Mouse (Mus musculus) ES-E14 (cell line): Measurements from ENCODE around the gene Kctd18.

ENCODE experiments used
- CHD2 ChIP-seq: IDR thresholded peaks from 2 replicates; pipeline ENCODE4 v1.6.1; 2014; ENCODE audit warnings: mild to moderate bottlenecking, low read depth, low read length, inconsistent platforms
- HCFC1 ChIP-seq: IDR thresholded peaks from 2 replicates; pipeline ENCODE4 v1.6.1; 2012; ENCODE audit warnings: low read length, inconsistent platforms, borderline replicate concordance; ENCODE audit not compliant: insufficient read depth
- MAFK ChIP-seq: IDR thresholded peaks from 2 replicates; pipeline ENCODE4 v1.6.1; 2014; ENCODE audit warnings: mild to moderate bottlenecking, low read depth, low read length, inconsistent platforms; ENCODE audit not compliant: insufficient read depth
- ZNF384 ChIP-seq: IDR thresholded peaks from 2 replicates; pipeline ENCODE4 v1.6.1; 2012; ENCODE audit warnings: low read depth, low read length, inconsistent platforms

- TF ChIP-seq CHD2 (no peak), ZNF384 (no peak), HCFC1 (no peak), MAFK (no peak)
Measured at GRCm38 (mm10) chr1:58056074-58056807, 37.5 kb upstream of the Kctd18 start.
